Mouse (Mus musculus) lung, postnatal 0 days (tissue): ENCODE results near the gene Srpk2.

ENCODE experiments used
- CTCF ChIP-seq: IDR thresholded peaks from 2 replicates; pipeline ENCODE4 v1.5.1; 2016; ENCODE audit warnings: antibody characterized with exemption, mild to moderate bottlenecking
- EP300 ChIP-seq: IDR thresholded peaks from 2 replicates; pipeline ENCODE4 v1.6.1; 2016; ENCODE audit warnings: antibody characterized with exemption, mild to moderate bottlenecking, control low read depth

- TF ChIP-seq CTCF = no peak
- no peak for TF ChIP-seq EP300
Measured at GRCm38 (mm10) chr5:23524621-23525020, 159.8 kb downstream of the Srpk2 start.
